Mouse (Mus musculus): ENCODE measurements around the gene Mgll. TPM values are rescaled to one million over a fixed set of nuclear protein-coding genes. Genes with fewer than 3 reads are reported as not detected.

Mgll gene
- polyA plus RNA-seq, 1 experiment from 2014 or later, result 43.6 TPM

DNA sequence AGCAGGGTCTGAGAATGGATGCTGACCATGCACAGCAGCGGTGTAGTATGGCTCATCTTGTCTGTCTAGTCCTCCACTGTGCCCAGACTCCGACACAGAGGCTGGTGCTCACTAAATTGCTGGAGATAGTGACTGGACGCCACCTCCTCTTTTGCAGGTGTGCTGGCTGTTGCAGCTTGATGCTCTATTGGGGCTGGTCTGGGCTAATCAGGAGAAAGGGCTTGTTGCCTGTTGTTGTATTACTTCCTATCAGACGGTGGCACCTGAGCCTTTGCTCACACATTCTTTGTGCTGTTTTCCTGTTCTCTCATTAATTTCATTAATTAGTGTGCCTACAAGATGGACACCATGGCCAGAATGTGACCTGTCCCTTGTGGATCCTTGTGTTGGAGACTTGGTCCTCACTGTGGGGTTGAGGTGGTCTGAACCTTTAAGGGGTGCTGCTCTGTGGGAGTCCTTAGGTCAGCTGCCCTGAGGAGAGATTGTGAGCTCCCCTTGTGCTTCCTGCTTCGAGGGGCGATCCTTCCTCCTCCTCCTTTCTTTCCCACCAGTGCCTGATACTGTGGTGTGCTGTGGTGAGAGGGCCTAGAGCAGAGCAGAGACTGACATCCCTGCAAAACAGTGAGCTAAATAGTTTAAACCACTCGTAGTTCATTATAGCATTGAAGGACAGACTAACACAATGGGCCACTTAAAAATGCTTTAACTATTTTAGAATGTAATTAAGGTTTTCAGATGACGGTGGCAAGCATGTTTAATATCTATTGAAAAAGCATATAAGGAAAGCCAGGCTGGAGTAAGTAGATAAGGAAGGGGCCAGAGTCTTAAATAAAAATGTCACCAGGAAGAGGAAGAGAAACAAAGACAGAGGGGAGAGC is 15.6 kb upstream of the Mgll start:
- no peak for ATAC-seq (replicated peaks; ENCODE audit: low FRiP score, low read depth)
- H3K4me1 ChIP-seq (replicated peaks; ENCODE audit: insufficient read depth, low read length), result no peaks in the 10 kb centered on the region
- no peak overlapping the region for H3K27ac ChIP-seq
- no peak overlapping the region for H3K4me3 ChIP-seq (replicated peaks; ENCODE audit: low read depth, low read length)
- TF ChIP-seq CTCF (IDR thresholded peaks at IDR 0.05; ENCODE audit: low read depth), result no peak
- no peak overlapping the region for H3K9ac ChIP-seq (ENCODE audit: low read depth, low read length)
- H3K4me2 ChIP-seq (ENCODE audit: low read length), result no peak overlapping the region
- no peaks in the 10 kb centered on the region for H3K36me3 ChIP-seq (ENCODE audit: insufficient read depth, low read length)
- DNase-seq (ENCODE audit: low spot score), result no peak
- WGBS, result 69% methylated on average over 8 of the region's 8 CpGs
- no peaks in the 10 kb centered on the region for H3K27me3 ChIP-seq (ENCODE audit: insufficient read depth, low read length)
- H3K9me3 ChIP-seq (replicated peaks; ENCODE audit: low read length), result no peaks in the 10 kb centered on the region

GRCm38 (mm10) chr6:88709279-88709575 is 15.0 kb upstream of the Mgll start:
- no peaks in the 10 kb centered on the region for H3K27me3 ChIP-seq (ENCODE audit: insufficient read depth, low read length)
- H3K27ac ChIP-seq, result no peak overlapping the region
- no peak overlapping the region for H3K4me3 ChIP-seq (replicated peaks; ENCODE audit: low read depth, low read length)
- H3K9ac ChIP-seq (ENCODE audit: low read depth, low read length), result no peak overlapping the region
- no peaks in the 10 kb centered on the region for H3K36me3 ChIP-seq (ENCODE audit: insufficient read depth, low read length)
- DNase-seq (ENCODE audit: low spot score) (no peak), ATAC-seq (replicated peaks; ENCODE audit: low FRiP score, low read depth) (no peak)
- WGBS, result 88% methylated on average over 1 of the region's 1 CpGs
- no peaks in the 10 kb centered on the region for H3K4me1 ChIP-seq (replicated peaks; ENCODE audit: insufficient read depth, low read length)
- H3K4me2 ChIP-seq (ENCODE audit: low read length), result no peak overlapping the region
- TF ChIP-seq CTCF (IDR thresholded peaks at IDR 0.05; ENCODE audit: low read depth), result no peak
- H3K9me3 ChIP-seq (replicated peaks; ENCODE audit: low read length), result no peaks in the 10 kb centered on the region

DNA sequence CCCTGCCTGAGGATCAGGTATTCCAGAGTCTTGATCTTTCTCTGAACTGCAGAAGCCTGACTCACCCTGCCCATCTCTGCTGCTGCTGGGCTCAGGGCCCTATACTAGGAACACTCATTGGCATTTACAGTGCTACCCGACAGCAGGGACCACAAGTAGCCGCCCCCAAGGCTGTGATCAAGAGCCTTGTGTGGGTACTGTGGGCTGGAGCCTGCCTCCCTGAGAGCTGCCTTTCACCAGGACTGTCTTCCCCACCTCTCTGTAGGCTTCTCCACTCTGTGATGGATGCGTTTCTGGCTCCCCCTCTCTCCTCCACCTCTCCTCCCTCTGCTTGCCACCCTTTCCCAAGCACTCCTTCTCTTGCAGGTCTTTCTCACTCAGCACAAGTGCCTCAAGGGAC is 12.9 kb upstream of the Mgll start:
- DNase-seq (ENCODE audit: low spot score), result no peak
- no peak overlapping the region for H3K4me2 ChIP-seq (ENCODE audit: low read length)
- TF ChIP-seq CTCF (IDR thresholded peaks at IDR 0.05; ENCODE audit: low read depth), result no peak
- H3K9ac ChIP-seq (ENCODE audit: low read depth, low read length), result no peak overlapping the region
- ATAC-seq (replicated peaks; ENCODE audit: low FRiP score, low read depth), result no peak
- H3K4me1 ChIP-seq (replicated peaks; ENCODE audit: insufficient read depth, low read length), result no peaks in the 10 kb centered on the region
- 86% methylated on average over 3 of the region's 3 CpGs for WGBS
- H3K4me3 ChIP-seq (replicated peaks; ENCODE audit: low read depth, low read length), result no peak overlapping the region
- no peaks in the 10 kb centered on the region for H3K9me3 ChIP-seq (replicated peaks; ENCODE audit: low read length)
- no peaks in the 10 kb centered on the region for H3K36me3 ChIP-seq (ENCODE audit: insufficient read depth, low read length)
- H3K27me3 ChIP-seq (ENCODE audit: insufficient read depth, low read length), result no peaks in the 10 kb centered on the region
- no peak overlapping the region for H3K27ac ChIP-seq

- Histone ChIP-seq H3K4me2 (ENCODE audit: low read length) (no peak overlapping the region), H3K27me3 (ENCODE audit: insufficient read depth, low read length) (no peaks in the 10 kb centered on the region), H3K36me3 (ENCODE audit: insufficient read depth, low read length) (no peaks in the 10 kb centered on the region), H3K4me3 (replicated peaks; ENCODE audit: low read depth, low read length) (no peak overlapping the region), H3K27ac (no peak overlapping the region), H3K9ac (ENCODE audit: low read depth, low read length) (no peak overlapping the region), H3K9me3 (replicated peaks; ENCODE audit: low read length) (no peaks in the 10 kb centered on the region), H3K4me1 (replicated peaks; ENCODE audit: insufficient read depth, low read length) (no peaks in the 10 kb centered on the region)
- WGBS, result 86% methylated on average over 4 of the region's 4 CpGs
- ATAC-seq (replicated peaks; ENCODE audit: low FRiP score, low read depth) (no peak), DNase-seq (ENCODE audit: low spot score) (no peak)
- TF ChIP-seq CTCF (IDR thresholded peaks at IDR 0.05; ENCODE audit: low read depth), result no peak
Observed at GRCm38 (mm10) chr6:88712083-88712482, 12.1 kb upstream of the Mgll start.

DNA sequence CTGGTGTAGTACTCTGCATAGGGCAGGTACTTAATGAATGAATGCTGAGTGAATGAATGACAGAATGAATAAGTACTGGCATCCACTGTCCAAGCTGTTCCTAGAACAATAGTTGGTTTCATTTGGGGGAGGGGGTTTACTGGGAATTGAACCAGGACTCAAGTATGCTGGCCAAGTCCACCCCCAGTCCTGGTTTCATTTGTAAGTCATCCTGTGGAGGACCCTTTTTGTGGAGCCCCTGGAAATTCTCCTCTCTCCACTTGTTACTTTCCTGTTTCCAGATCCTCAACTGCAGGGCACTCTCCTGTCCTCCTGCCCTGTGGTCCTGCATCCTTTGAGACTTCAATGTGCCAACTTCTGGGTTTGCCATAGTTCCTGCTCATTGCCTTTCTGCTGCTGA is 10.9 kb upstream of the Mgll start:
- H3K4me2 ChIP-seq (ENCODE audit: low read length), result no peak overlapping the region

GRCm38 (mm10) chr6:88714200-88714674 is 10.0 kb upstream of the Mgll start:
- H3K4me2 ChIP-seq (ENCODE audit: low read length), result no peak overlapping the region
- no peaks in the 10 kb centered on the region for H3K9me3 ChIP-seq (replicated peaks; ENCODE audit: low read length)
- no peak overlapping the region for H3K9ac ChIP-seq (ENCODE audit: low read depth, low read length)
- H3K4me1 ChIP-seq (replicated peaks; ENCODE audit: insufficient read depth, low read length), result no peaks in the 10 kb centered on the region
- H3K27me3 ChIP-seq (ENCODE audit: insufficient read depth, low read length), result no peaks in the 10 kb centered on the region
- TF ChIP-seq CTCF (IDR thresholded peaks at IDR 0.05; ENCODE audit: low read depth), result no peak
- ATAC-seq (replicated peaks; ENCODE audit: low FRiP score, low read depth) (no peak), DNase-seq (ENCODE audit: low spot score) (no peak)
- no peak overlapping the region for H3K27ac ChIP-seq
- no peak overlapping the region for H3K4me3 ChIP-seq (replicated peaks; ENCODE audit: low read depth, low read length)
- 83% methylated on average over 4 of the region's 4 CpGs for WGBS
- H3K36me3 ChIP-seq (ENCODE audit: insufficient read depth, low read length), result no peaks in the 10 kb centered on the region

More for the DNA sequence above, 10.9 kb upstream of the Mgll start:
- H3K36me3 ChIP-seq (ENCODE audit: insufficient read depth, low read length), result no peaks in the 10 kb centered on the region
- no peak overlapping the region for H3K4me3 ChIP-seq (replicated peaks; ENCODE audit: low read depth, low read length)
- H3K9ac ChIP-seq (ENCODE audit: low read depth, low read length), result no peak overlapping the region
- no peaks in the 10 kb centered on the region for H3K27me3 ChIP-seq (ENCODE audit: insufficient read depth, low read length)
- DNase-seq (ENCODE audit: low spot score) (no peak), ATAC-seq (replicated peaks; ENCODE audit: low FRiP score, low read depth) (no peak)
- no peaks in the 10 kb centered on the region for H3K4me1 ChIP-seq (replicated peaks; ENCODE audit: insufficient read depth, low read length)
- no peak for TF ChIP-seq CTCF (IDR thresholded peaks at IDR 0.05; ENCODE audit: low read depth)
- H3K27ac ChIP-seq, result no peak overlapping the region
- H3K9me3 ChIP-seq (replicated peaks; ENCODE audit: low read length), result no peaks in the 10 kb centered on the region
